In genomic region chr15:79505616-79506283, GRCm38 (mm10) we compare ENCODE assay signal across 7 mouse cellular contexts. TPM values are rescaled to one million over a fixed set of nuclear protein-coding genes. Genes with fewer than 3 reads are reported as not detected.
DNase-seq lines count a peak whose midpoint lies in the region; ATAC-seq and TF ChIP-seq lines count a peak whose summit lies in the region.

No protein-coding gene starts in this region.

- H3K9ac ChIP-seq in intestine, embryonic 16.5 days (ENCODE audit: low read depth, low read length), result peak overlapping the region; percentile 68
- peak overlapping the region; percentile 69 for H3K9ac ChIP-seq in limb, embryonic 13.5 days
- peak overlapping the region; percentile 65 for H3K9ac ChIP-seq in midbrain, embryonic 16.5 days (ENCODE audit: low read depth, low read length)

- peak overlapping the region; percentile 56 for H3K4me3 ChIP-seq in brown adipose tissue, adult 24 weeks (ENCODE audit: insufficient read depth, low read depth, low read length)
- peak overlapping the region; percentile 66 for H3K4me3 ChIP-seq in intestine, embryonic 16.5 days (ENCODE audit: low read length)
- H3K4me3 ChIP-seq in limb, embryonic 13.5 days, result peak overlapping the region; percentile 60
- peak overlapping the region; percentile 58 for H3K4me3 ChIP-seq in midbrain, embryonic 16.5 days (ENCODE audit: low read depth, low read length)
- H3K4me3 ChIP-seq in thymus, adult 2 months (ENCODE audit: control insufficient read depth, insufficient read depth, low read length), result peak overlapping the region; percentile 12; the same call in 1 of the 2 replicates

- CTCF ChIA-PET in Patski (lab: Charles Lee), result no interaction called here

- no peak for DNase-seq in Patski (ENCODE audit: low read depth, low spot score)
- DNase-seq in gastrocnemius, postnatal 14 days, result peak; percentile 73
- DNase-seq in thymus, adult 2 months, result peak; percentile 49

- intact Hi-C loops in gastrocnemius, postnatal 14 days (cut with DNase I; ENCODE audit: low total_unique reads), result no loop called here

- H3K4me1 ChIP-seq in brown adipose tissue, adult 24 weeks (ENCODE audit: control insufficient read depth, insufficient read depth, insufficient read length, low read length), result no peaks in the 10 kb centered on the region
- peaks cover 12% of the 10 kb centered on the region for H3K4me1 ChIP-seq in intestine, embryonic 16.5 days (ENCODE audit: control insufficient read depth, insufficient read depth, low read length)
- peaks cover 18% of the 10 kb centered on the region for H3K4me1 ChIP-seq in limb, embryonic 13.5 days
- peaks cover 20% of the 10 kb centered on the region for H3K4me1 ChIP-seq in midbrain, embryonic 16.5 days (ENCODE audit: control insufficient read depth, insufficient read depth, low read length)
- H3K4me1 ChIP-seq in thymus, adult 2 months (replicated peaks; ENCODE audit: control insufficient read depth, insufficient read depth, low read length), result peaks cover 5% of the 10 kb centered on the region; the same call in 1 of the 2 replicates

- TF ChIP-seq POLR2A in thymus, adult 2 months (IDR thresholded peaks at IDR 0.05; ENCODE audit: control insufficient read depth, extremely low read depth, insufficient read depth, low read length, poor library complexity), result no peak

- ATAC-seq in Patski, result peak; percentile 37
- ATAC-seq in intestine, embryonic 16.5 days, result peak; percentile 63
- ATAC-seq in limb, embryonic 13.5 days (ENCODE audit: low FRiP score, low read depth), result peak; percentile 41
- ATAC-seq in midbrain, embryonic 16.5 days, result peak; percentile 57

- no peak for TF ChIP-seq CTCF in Patski (IDR thresholded peaks at IDR 0.05)
- TF ChIP-seq CTCF in thymus, adult 2 months (IDR thresholded peaks at IDR 0.05; ENCODE audit: borderline replicate concordance, control insufficient read depth, extremely low read depth, insufficient read depth, low read length, poor library complexity), result no peak

- peaks cover 26% of the 10 kb centered on the region for H3K27me3 ChIP-seq in Patski
- H3K27me3 ChIP-seq in intestine, embryonic 16.5 days (replicated peaks; ENCODE audit: control insufficient read depth, insufficient read depth, low read length), result peaks cover 71% of the 10 kb centered on the region
- peaks cover 99% of the 10 kb centered on the region for H3K27me3 ChIP-seq in limb, embryonic 13.5 days
- H3K27me3 ChIP-seq in midbrain, embryonic 16.5 days (ENCODE audit: control insufficient read depth, insufficient read depth, low read depth, low read length), result peaks cover 56% of the 10 kb centered on the region
- H3K27me3 ChIP-seq in thymus, adult 2 months (ENCODE audit: control insufficient read depth, insufficient read depth, low read length), result peaks cover 44% of the 10 kb centered on the region

- no peaks in the 10 kb centered on the region for H3K36me3 ChIP-seq in intestine, embryonic 16.5 days (ENCODE audit: control insufficient read depth, insufficient read depth, low read length)
- no peaks in the 10 kb centered on the region for H3K36me3 ChIP-seq in limb, embryonic 13.5 days
- H3K36me3 ChIP-seq in midbrain, embryonic 16.5 days (ENCODE audit: control insufficient read depth, insufficient read depth, low read length), result no peaks in the 10 kb centered on the region
- no peaks in the 10 kb centered on the region for H3K36me3 ChIP-seq in thymus, adult 2 months (ENCODE audit: control insufficient read depth, insufficient read depth, low read length)

- in situ Hi-C loops in Patski (cut with MboI; ENCODE audit: low pct_unique_long_range_greater_than_20kb), result no loop called here

- H3K9me3 ChIP-seq in intestine, embryonic 16.5 days (ENCODE audit: control insufficient read depth, low read length), result no peaks in the 10 kb centered on the region
- no peaks in the 10 kb centered on the region for H3K9me3 ChIP-seq in limb, embryonic 13.5 days
- H3K9me3 ChIP-seq in midbrain, embryonic 16.5 days (replicated peaks; ENCODE audit: control insufficient read depth, low read length, poor library complexity, severe bottlenecking), result no peaks in the 10 kb centered on the region

- WGBS in intestine, embryonic 16.5 days, result 1% methylated on average over 53 of the region's 71 CpGs
- WGBS in limb, embryonic 13.5 days, result under 1% methylated on average over 36 of the region's 71 CpGs
- under 1% methylated on average over 53 of the region's 71 CpGs for WGBS in midbrain, embryonic 16.5 days
- WGBS in thymus, adult 2 months, result under 1% methylated on average over 65 of the region's 71 CpGs

- H3K4me2 ChIP-seq in intestine, embryonic 16.5 days (ENCODE audit: low read depth, low read length), result peak overlapping the region; percentile 100
- peak overlapping the region; percentile 100 for H3K4me2 ChIP-seq in limb, embryonic 13.5 days (replicated peaks)
- peak overlapping the region; percentile 99 for H3K4me2 ChIP-seq in midbrain, embryonic 16.5 days (ENCODE audit: low read length)

- POLR2A ChIA-PET in Patski (lab: Charles Lee), result interaction anchor here (2.4 kb wide), 1 partner anchor 12 kb away, joined by 6 read pairs; the partner anchor contains the start of gene Kdelr3

- no peak overlapping the region for H3K27ac ChIP-seq in brown adipose tissue, adult 24 weeks (replicated peaks; ENCODE audit: low read depth, low read length)
- no peak overlapping the region for H3K27ac ChIP-seq in intestine, embryonic 16.5 days (ENCODE audit: low read length)
- H3K27ac ChIP-seq in limb, embryonic 13.5 days, result no peak overlapping the region
- H3K27ac ChIP-seq in midbrain, embryonic 16.5 days (ENCODE audit: low read length), result no peak overlapping the region
- no peak overlapping the region for H3K27ac ChIP-seq in thymus, adult 2 months (ENCODE audit: control insufficient read depth, insufficient read depth, low read length)

RNA-seq across cellular contexts. Expression of gene Kcnj4, which starts 0.7 kb away (rescaled TPM):
- 3.8 TPM for polyA plus RNA-seq in Patski (2021)
- polyA plus RNA-seq in brown adipose tissue, adult 24 weeks (2012; ENCODE audit: insufficient read depth, insufficient read length, missing spikeins), result not detected in 2 replicates
- total RNA-seq in gastrocnemius, postnatal 14 days (2021), result under 1 TPM in 1 of 2 experiments, not detected in 1; 0.08 TPM
- polyA plus RNA-seq in intestine, embryonic 16.5 days (2015; fragmentation: Nextera tagmentation; extraction: Ambion mirVana), result not detected in 2 replicates
- not detected in 2 replicates for polyA plus RNA-seq in limb, embryonic 13.5 days (2015; fragmentation: Nextera tagmentation; extraction: Ambion mirVana)
- not detected in 2 replicates for polyA plus RNA-seq in midbrain, embryonic 16.5 days (2015; fragmentation: Nextera tagmentation; extraction: Ambion mirVana)
- polyA plus RNA-seq in thymus, adult 2 months (2012; rRNA removed), result not detected in 2 replicates

RNA-seq across cellular contexts. Expression of gene Kdelr3, which starts 10.5 kb away (rescaled TPM):
- 35.8 TPM for polyA plus RNA-seq in Patski (2021)
- polyA plus RNA-seq in brown adipose tissue, adult 24 weeks (2012; ENCODE audit: insufficient read depth, insufficient read length, missing spikeins), result 2.2 and 3.0 TPM in 2 replicates
- total RNA-seq in gastrocnemius, postnatal 14 days (2021), result 10 to 100 TPM; 14.1 to 22.6 TPM
- polyA plus RNA-seq in intestine, embryonic 16.5 days (2015; fragmentation: Nextera tagmentation; extraction: Ambion mirVana), result 72.5 and 74.5 TPM in 2 replicates
- 123 and 133 TPM in 2 replicates for polyA plus RNA-seq in limb, embryonic 13.5 days (2015; fragmentation: Nextera tagmentation; extraction: Ambion mirVana)
- 7.5 and 9.3 TPM in 2 replicates for polyA plus RNA-seq in midbrain, embryonic 16.5 days (2015; fragmentation: Nextera tagmentation; extraction: Ambion mirVana)
- polyA plus RNA-seq in thymus, adult 2 months (2012; rRNA removed), result 2.0 and 3.4 TPM in 2 replicates

RNA-seq across cellular contexts. Expression of gene Ddx17, which starts 40.8 kb away (rescaled TPM):
- polyA plus RNA-seq in Patski (2021), result 326 TPM
- 49.6 and 73.8 TPM in 2 replicates for polyA plus RNA-seq in brown adipose tissue, adult 24 weeks (2012; ENCODE audit: insufficient read depth, insufficient read length, missing spikeins)
- 10 to 100 TPM; 75.8 to 77.4 TPM for total RNA-seq in gastrocnemius, postnatal 14 days (2021)
- polyA plus RNA-seq in intestine, embryonic 16.5 days (2015; fragmentation: Nextera tagmentation; extraction: Ambion mirVana), result 29.4 and 29.8 TPM in 2 replicates
- polyA plus RNA-seq in limb, embryonic 13.5 days (2015; fragmentation: Nextera tagmentation; extraction: Ambion mirVana), result 62.3 and 62.9 TPM in 2 replicates
- 49.8 and 56.8 TPM in 2 replicates for polyA plus RNA-seq in midbrain, embryonic 16.5 days (2015; fragmentation: Nextera tagmentation; extraction: Ambion mirVana)
- 526 and 554 TPM in 2 replicates for polyA plus RNA-seq in thymus, adult 2 months (2012; rRNA removed)

RNA-seq across cellular contexts. Expression of gene Csnk1e, which starts 50.4 kb away (rescaled TPM):
- polyA plus RNA-seq in Patski (2021), result 128 TPM
- 17.4 and 24.8 TPM in 2 replicates for polyA plus RNA-seq in brown adipose tissue, adult 24 weeks (2012; ENCODE audit: insufficient read depth, insufficient read length, missing spikeins)
- 10 to 100 TPM; 46.6 to 46.7 TPM for total RNA-seq in gastrocnemius, postnatal 14 days (2021)
- 28.9 and 30.8 TPM in 2 replicates for polyA plus RNA-seq in intestine, embryonic 16.5 days (2015; fragmentation: Nextera tagmentation; extraction: Ambion mirVana)
- 109 and 116 TPM in 2 replicates for polyA plus RNA-seq in limb, embryonic 13.5 days (2015; fragmentation: Nextera tagmentation; extraction: Ambion mirVana)
- 193 and 218 TPM in 2 replicates for polyA plus RNA-seq in midbrain, embryonic 16.5 days (2015; fragmentation: Nextera tagmentation; extraction: Ambion mirVana)
- 155 and 173 TPM in 2 replicates for polyA plus RNA-seq in thymus, adult 2 months (2012; rRNA removed)

Comparison
In these comparisons a context has a peak if more than half of its experiments do, and no peak if none do; other contexts are left out.
1. H3K4me3 ChIP-seq: peak in every context shown above with its lines; median percentile 66 in intestine, embryonic 16.5 days; 60 in limb, embryonic 13.5 days; 58 in midbrain, embryonic 16.5 days; 56 in brown adipose tissue, adult 24 weeks; 12 in thymus, adult 2 months.